In genomic region chr8:107758637-107759036, GRCm38 (mm10) we compare ENCODE assay signal across 19 mouse cellular contexts.
DNase-seq lines count a peak whose midpoint lies in the region; ATAC-seq and TF ChIP-seq lines count a peak whose summit lies in the region.
"Had no signal": no experiment of that assay in that cellular context is flagged by ENCODE, and none has a peak within 500 bp of the region (broad histone marks: within the 10 kb centered on the region; RNA-seq: fewer than 3 reads in every experiment).

No protein-coding gene starts in this region.

- no peak overlapping the region for H3K4me3 ChIP-seq in kidney, adult 2 months (ENCODE audit: insufficient read depth, low read depth, low read length)
- no peak overlapping the region for H3K4me3 ChIP-seq in midbrain, postnatal 0 days (ENCODE audit: low read depth, low read length)
- no peak overlapping the region for H3K4me3 ChIP-seq in midbrain, embryonic 15.5 days
- no peak overlapping the region for H3K4me3 ChIP-seq in neural tube, embryonic 15.5 days (replicated peaks)
- H3K4me3 ChIP-seq: embryonic facial prominence, embryonic 15.5 days; forebrain, embryonic 12.5 days; limb, embryonic 13.5 days; midbrain, embryonic 13.5 days; stomach, embryonic 15.5 days had no signal

- no peak overlapping the region for H3K27ac ChIP-seq in kidney, adult 2 months (ENCODE audit: insufficient read depth, low read depth, low read length)
- no peak overlapping the region for H3K27ac ChIP-seq in midbrain, postnatal 0 days (ENCODE audit: low read depth, low read length)
- no peak overlapping the region for H3K27ac ChIP-seq in midbrain, embryonic 15.5 days
- no peak overlapping the region for H3K27ac ChIP-seq in neural tube, embryonic 15.5 days (replicated peaks)
- H3K27ac ChIP-seq: embryonic facial prominence, embryonic 15.5 days; forebrain, embryonic 12.5 days; limb, embryonic 13.5 days; midbrain, embryonic 13.5 days; stomach, embryonic 15.5 days had no signal

- DNase-seq in cerebellum, postnatal 10 days = peak; percentile 12 to 14
- no peak for DNase-seq in cerebellum, postnatal 25 days
- no peak for DNase-seq in kidney, adult 2 months
- DNase-seq in kidney, postnatal 10 days = no peak
- no peak for DNase-seq in midbrain, postnatal 0 days (ENCODE audit: low spot score)
- peak; percentile 10 for DNase-seq in retina, postnatal 1 day
- DNase-seq: cerebellum, adult 9-10 months; heart, postnatal 4 days; kidney, adult 11 months; lung, postnatal 36 days; thymus, postnatal 4 days had no signal

- H3K4me1 ChIP-seq in kidney, adult 2 months (ENCODE audit: control insufficient read depth, insufficient read depth, low read length) = no peaks in the 10 kb centered on the region
- no peaks in the 10 kb centered on the region for H3K4me1 ChIP-seq in midbrain, postnatal 0 days (ENCODE audit: insufficient read depth, low read length)
- no peaks in the 10 kb centered on the region for H3K4me1 ChIP-seq in midbrain, embryonic 15.5 days
- no peaks in the 10 kb centered on the region for H3K4me1 ChIP-seq in neural tube, embryonic 15.5 days
- H3K4me1 ChIP-seq: embryonic facial prominence, embryonic 15.5 days; forebrain, embryonic 12.5 days; limb, embryonic 13.5 days; midbrain, embryonic 13.5 days; stomach, embryonic 15.5 days had no signal

- ATAC-seq in midbrain, postnatal 0 days (ENCODE audit: low FRiP score) = no peak
- ATAC-seq in midbrain, embryonic 15.5 days (replicated peaks) = no peak
- ATAC-seq in neural tube, embryonic 15.5 days (ENCODE audit: low FRiP score) = no peak
- ATAC-seq: midbrain, embryonic 13.5 days had no signal

- H3K4me2 ChIP-seq in midbrain, postnatal 0 days (ENCODE audit: low read depth, low read length, poor library complexity, severe bottlenecking) = no peak overlapping the region
- no peak overlapping the region for H3K4me2 ChIP-seq in midbrain, embryonic 15.5 days
- no peak overlapping the region for H3K4me2 ChIP-seq in neural tube, embryonic 15.5 days
- H3K4me2 ChIP-seq: embryonic facial prominence, embryonic 15.5 days; forebrain, embryonic 12.5 days; limb, embryonic 13.5 days; midbrain, embryonic 13.5 days; stomach, embryonic 15.5 days had no signal

- no peaks in the 10 kb centered on the region; the same call in 1 of the 2 replicates for H3K27me3 ChIP-seq in kidney, adult 2 months (replicated peaks; ENCODE audit: control insufficient read depth, insufficient read depth, low read length)
- H3K27me3 ChIP-seq in midbrain, postnatal 0 days (ENCODE audit: insufficient read depth, low read length) = no peaks in the 10 kb centered on the region
- H3K27me3 ChIP-seq in midbrain, embryonic 15.5 days (replicated peaks) = no peaks in the 10 kb centered on the region
- no peaks in the 10 kb centered on the region for H3K27me3 ChIP-seq in neural tube, embryonic 15.5 days (replicated peaks)
- H3K27me3 ChIP-seq: embryonic facial prominence, embryonic 15.5 days; forebrain, embryonic 12.5 days; limb, embryonic 13.5 days; midbrain, embryonic 13.5 days; stomach, embryonic 15.5 days had no signal

- TF ChIP-seq POLR2A in kidney, adult 2 months (IDR thresholded peaks at IDR 0.05; ENCODE audit: low read depth, low read length) = no peak

- H3K36me3 ChIP-seq in kidney, adult 2 months (ENCODE audit: control insufficient read depth, insufficient read depth, low read length) = no peaks in the 10 kb centered on the region
- no peaks in the 10 kb centered on the region for H3K36me3 ChIP-seq in midbrain, postnatal 0 days (ENCODE audit: insufficient read depth, low read length)
- H3K36me3 ChIP-seq in midbrain, embryonic 15.5 days (replicated peaks) = no peaks in the 10 kb centered on the region
- H3K36me3 ChIP-seq in neural tube, embryonic 15.5 days = no peaks in the 10 kb centered on the region
- H3K36me3 ChIP-seq: embryonic facial prominence, embryonic 15.5 days; forebrain, embryonic 12.5 days; G1E; limb, embryonic 13.5 days; midbrain, embryonic 13.5 days; stomach, embryonic 15.5 days had no signal

- no peak overlapping the region for H3K9ac ChIP-seq in midbrain, postnatal 0 days (replicated peaks; ENCODE audit: low read length, poor library complexity, severe bottlenecking)
- no peak overlapping the region for H3K9ac ChIP-seq in midbrain, embryonic 15.5 days
- no peak overlapping the region for H3K9ac ChIP-seq in neural tube, embryonic 15.5 days (replicated peaks)
- H3K9ac ChIP-seq: embryonic facial prominence, embryonic 15.5 days; forebrain, embryonic 12.5 days; limb, embryonic 13.5 days; midbrain, embryonic 13.5 days; stomach, embryonic 15.5 days had no signal

- 0 out of 2 replicates have a peak, but pooled peaks have one; percentile 25 for TF ChIP-seq CTCF in kidney, adult 2 months (conservative IDR thresholded peaks at IDR 0.05; ENCODE audit: insufficient read depth, insufficient read length, low read depth, low read length)
- peak; percentile 36 for TF ChIP-seq CTCF in midbrain, postnatal 0 days (IDR thresholded peaks at IDR 0.05)

- 81% methylated on average over 1 of the region's 1 CpGs for WGBS in kidney, adult 2 months
- 76% methylated on average over 1 of the region's 1 CpGs for WGBS in midbrain, postnatal 0 days
- WGBS in midbrain, embryonic 15.5 days = 86% methylated on average over 1 of the region's 1 CpGs
- 71% methylated on average over 1 of the region's 1 CpGs for WGBS in neural tube, embryonic 15.5 days

- H3K9me3 ChIP-seq in midbrain, postnatal 0 days (ENCODE audit: low read length) = no peaks in the 10 kb centered on the region
- no peaks in the 10 kb centered on the region for H3K9me3 ChIP-seq in midbrain, embryonic 15.5 days
- H3K9me3 ChIP-seq in neural tube, embryonic 15.5 days (replicated peaks) = no peaks in the 10 kb centered on the region
- H3K9me3 ChIP-seq: embryonic facial prominence, embryonic 15.5 days; forebrain, embryonic 12.5 days; midbrain, embryonic 13.5 days; stomach, embryonic 15.5 days had no signal

Comparison
In these comparisons a context has a peak if more than half of its experiments do, and no peak if none do; other contexts are left out.
1. DNase-seq: peak in cerebellum, postnatal 10 days (2 of 2) and retina, postnatal 1 day (single experiment); none in cerebellum, postnatal 25 days (0 of 2), kidney, adult 2 months (single experiment), kidney, postnatal 10 days (single experiment) and midbrain, postnatal 0 days (single experiment).